Mouse (Mus musculus) frontal cortex, postnatal 36 days (tissue): Measurements from ENCODE around the gene Safb.
A peak's percentile ranks its signal among the peaks of the same experiment; 100 is the strongest.

Source experiments
- DNase-seq, 2 experiments: peaks; one replicate each; pipeline ENCODE4 v3.0.0; 2022; ENCODE audit warnings: low spot score in 2 of 2

Gene Safb

DNA sequence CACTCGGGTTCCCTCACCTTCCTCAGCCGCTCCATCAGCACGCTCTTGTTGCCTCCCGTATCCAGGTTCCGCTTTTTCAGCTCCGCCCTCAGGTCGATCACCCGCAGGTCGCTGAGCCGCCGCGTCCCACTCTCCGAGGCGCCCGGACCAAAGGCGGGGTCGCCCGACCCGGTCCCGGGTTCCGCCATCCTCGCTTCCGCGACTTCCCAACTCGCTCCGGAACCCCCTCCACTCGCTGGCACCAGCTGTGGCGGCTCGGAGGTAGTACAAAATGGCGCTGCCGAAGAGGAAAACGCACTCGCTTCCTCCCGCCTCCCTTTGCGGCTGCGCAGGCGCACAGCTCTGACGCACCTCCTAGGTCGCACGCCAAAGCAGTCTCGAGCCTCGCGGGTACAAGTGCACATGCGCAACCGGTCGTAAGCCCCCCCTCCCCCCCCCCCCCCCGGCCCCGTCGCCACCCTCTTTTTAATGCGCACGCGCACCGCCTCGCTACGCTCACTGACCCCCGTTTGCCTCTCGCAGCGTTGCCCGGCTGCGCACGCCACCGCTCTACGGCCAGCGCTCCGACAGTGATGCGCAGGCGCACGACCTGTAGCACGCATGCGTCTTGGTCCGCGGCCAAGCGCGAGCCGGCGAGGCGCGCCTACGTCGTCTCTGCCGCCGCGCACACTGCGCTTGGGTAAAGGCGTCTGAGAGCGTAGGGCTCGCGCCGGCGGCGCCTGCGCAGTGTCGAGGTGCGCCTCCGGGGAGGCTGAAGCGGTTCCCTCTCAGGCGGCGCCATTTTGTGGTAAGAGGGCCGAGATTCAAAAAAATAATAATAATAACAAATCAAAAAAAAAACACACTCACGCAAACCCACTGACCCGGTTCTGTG is at the start of gene Safb, which contains the start of gene Safb2:
Gene Safb (plus strand): TSS at position 569 of the 874 bp plus-strand sequence.
Gene Safb2 (minus strand): TSS at position 329 of the 874 bp plus-strand sequence.
- DNase-seq = peak; percentile 100

DNA sequence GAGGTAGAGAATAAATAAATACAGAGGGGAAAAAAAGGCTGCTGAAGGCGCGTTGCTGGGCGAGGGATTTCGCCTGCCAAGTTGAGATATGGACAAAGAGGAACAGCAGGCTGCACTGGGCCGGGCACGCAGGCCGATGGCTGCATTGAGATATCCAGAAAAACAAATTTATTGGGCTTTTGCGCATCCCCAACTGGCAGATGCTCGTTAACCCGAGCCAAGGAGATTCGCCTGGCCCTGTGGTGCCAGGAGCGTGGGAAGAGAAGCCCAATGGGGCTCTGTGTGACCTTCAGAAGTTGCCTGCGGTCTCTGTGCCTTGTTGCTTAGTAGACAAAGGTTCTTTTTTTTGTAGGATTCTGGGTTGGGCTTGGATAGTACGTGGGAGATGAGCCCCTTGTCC is 48.4 kb upstream of the Safb start:
- DNase-seq = no peak

DNA sequence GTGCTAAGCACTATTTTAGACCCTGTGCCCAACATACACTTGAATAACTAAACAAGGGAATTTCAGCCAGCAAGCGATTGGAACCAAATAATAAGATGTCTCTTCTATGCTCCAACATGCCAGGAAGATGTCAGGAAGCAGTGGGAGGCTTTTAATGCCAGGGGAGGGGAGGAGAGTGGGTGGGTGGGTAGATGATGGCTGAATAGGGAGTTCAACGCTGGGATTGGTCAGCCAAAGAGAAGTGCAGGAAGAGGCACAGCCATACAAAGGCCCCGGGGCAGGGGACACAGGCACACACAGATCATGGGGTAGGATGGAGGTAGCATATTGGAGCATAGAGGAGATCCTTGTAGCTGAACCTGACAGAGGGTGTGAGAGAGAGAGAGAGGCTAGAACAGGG is 47.8 kb upstream of the Safb start:
- no peak for DNase-seq

DNA sequence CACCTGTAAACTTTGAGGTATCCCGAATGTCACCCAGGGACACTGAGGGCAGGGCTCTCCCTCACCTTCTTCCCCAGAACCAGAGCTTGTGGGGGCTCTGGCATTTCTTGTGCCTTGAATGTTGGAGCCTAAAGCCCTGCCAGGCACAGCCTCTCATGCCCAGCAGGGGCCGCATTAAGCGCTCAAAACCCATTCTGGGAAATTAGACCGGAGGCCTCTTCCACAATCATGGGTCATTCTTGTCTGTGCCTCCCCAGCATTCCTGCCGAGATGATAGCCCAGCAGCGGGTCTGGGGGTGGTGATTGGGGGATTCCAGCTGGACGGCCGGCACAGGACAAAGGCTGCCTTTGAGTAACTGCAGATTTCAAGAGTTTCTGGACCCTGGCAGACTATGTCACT is 46.7 kb upstream of the Safb start:
- no peak for DNase-seq

DNA sequence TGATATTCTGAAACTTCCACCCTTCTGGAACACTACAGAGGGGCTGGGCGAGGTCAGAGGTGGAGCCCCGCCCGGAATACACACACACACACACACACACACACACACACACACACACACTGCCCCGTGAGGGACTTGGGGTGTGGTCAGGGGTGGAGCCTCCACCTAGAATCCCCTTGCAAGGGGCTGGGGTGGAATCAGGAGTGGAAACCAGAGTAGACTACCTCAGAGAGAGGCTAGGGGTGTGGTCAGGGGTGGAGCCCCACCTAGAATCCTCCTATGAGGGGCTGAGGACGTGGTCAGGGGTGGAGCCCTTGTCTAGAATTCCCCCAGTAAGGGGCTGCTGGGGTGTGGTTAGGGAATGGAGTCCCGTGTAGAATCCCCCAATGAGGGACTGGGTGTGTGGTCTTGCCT is 44.1 kb upstream of the Safb start:
- no peak for DNase-seq

DNA sequence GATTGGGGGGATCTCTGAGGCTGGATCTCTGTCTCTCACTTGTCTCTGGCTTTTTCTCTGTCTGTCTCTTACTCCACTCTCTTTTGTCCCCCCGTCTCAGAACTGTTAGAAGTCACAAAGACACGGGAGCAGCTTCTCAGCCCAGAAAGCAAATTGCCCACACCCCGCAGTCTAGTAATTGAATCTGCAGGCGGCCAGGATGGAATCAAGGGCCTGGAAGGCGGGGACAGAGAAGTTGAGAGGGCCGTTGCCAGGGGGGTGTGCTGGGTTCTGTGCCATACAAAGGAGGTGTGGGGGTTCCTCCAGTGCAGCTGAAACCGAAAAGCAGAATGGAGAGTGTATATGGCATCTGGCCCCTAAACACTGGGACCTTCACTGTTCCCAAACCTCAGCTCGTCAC is 41.9 kb upstream of the Safb start:
- DNase-seq = no peak

DNA sequence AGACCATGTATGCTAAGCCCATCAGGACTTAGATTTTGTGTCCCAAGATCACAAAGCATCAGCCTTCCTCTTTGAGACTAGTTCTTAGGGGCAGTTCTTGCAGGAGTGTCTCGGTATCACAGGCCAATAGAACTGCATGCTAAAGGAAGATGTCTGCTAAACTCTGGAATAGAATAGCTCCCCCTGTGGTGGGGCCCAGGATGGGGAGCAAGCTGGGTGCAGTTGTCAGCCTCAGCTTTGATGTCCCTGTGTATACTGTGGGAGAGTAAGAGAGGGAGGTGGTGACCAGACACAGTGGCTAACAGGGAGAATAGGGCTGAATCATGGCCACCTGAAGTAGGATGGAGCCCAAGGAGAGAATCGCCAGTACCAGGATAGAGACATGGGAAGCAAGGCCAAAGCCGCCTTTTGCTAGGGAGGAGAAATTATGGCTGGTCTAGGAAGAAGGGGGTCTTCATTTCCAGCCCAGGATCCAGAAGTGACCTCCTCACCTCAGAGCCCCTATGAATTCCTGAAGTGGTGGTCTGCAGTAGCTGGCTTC is 40.9 kb upstream of the Safb start:
- no peak for DNase-seq

DNA sequence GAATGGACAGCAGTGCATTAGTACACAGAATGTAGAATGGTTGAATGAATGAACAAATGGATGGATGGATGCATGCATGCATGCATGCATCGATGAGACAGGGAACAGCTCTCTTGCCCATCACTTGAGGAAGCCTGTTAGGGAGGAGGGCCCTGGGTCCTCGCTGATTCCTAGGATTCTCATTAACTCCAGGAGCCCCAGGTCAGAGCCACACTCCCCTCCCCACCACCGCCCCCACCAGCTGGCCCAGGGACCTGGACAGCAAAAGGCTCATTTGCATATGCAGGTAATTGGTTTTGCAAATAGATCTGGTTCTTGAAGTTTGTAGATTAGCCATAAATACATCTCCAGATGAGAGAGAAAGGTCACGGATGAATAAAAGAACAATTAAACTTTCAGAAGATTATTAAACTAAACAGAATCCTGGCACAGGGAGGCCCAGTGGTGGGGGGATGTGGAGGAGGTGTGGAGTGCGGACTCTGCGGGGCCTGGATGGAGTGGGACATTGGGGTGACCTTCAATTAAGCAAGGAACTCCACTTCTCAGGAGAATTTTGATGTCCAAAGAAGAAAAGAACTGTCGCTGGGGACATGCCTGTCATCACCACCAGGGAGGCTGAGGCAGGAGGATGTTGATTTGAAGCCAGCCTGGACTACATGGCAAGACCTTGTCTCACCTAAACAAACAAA is 39.8 kb upstream of the Safb start:
- DNase-seq = no peak

DNA sequence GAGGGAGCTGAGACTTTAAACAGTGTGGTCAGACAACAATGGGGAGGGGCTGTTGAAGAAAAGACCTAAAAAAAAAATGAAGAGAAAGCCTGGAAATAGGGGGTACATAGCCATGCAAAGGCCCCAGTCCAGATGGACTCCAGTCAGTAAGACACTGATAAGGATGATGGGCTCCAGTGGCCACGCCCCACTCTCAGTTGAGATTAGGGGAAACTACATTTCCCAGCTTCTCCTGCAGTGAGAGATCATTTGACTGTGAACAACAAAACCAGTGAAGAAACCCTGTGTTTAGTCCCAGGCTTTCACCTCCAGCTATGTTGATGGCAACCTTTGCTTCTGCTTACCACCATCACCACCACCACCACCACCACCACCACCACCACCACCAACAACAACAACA is 38.7 kb upstream of the Safb start:
- DNase-seq = no peak

DNA sequence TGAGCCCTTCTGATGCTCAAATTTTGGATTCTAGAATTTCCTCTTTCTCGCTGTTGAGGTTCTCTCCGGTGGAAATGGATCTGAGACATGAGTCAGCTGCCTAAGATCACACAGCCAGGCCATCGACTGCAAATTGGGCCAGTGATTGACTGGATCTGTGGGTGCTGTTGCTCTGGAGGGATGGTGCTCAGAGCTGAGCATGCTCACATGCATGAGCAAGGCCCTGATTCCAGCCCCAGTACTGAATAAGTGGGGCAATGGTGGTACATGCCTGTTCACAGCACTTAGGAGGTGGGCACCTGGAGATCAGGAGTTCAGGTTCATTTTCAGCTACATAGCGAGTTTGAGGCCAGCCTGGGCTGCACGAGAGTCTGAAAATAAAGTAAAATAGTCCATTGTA is 38.0 kb upstream of the Safb start:
- DNase-seq = no peak

DNA sequence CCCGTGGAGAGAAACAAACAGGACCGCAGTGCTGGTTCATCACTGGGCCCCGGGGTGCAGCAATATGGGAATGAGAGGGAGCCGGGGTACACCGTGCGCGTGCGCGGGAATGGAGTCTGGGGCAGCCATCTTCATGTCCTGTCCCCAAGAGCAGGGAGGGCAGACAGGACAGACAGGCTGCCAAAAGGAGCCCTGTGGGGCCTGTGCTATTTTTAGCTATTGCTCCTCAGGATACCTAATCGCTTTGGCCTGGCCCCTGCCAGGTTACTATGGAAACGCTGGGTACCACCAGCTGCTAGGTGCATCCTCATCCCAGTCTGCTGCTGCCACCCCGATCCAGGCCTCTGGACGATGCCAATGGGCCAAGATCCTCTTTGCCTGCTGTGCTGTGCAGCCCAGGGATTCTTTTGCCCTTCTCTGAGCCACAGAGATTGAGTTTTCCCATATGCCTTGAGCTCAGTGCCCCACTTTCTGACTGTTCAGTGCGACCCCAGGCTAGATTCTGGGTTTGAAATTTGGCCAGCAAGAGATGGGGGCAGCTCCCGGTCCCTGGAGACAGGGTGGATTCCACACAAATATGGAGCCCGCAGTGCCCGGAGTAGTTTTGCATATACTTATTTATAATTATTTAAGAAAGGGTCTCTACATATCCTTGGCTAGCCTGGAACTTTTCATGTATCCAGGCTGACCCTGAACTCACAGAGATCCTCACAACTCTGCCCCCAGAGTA is 37.3 kb upstream of the Safb start:
- no peak for DNase-seq

DNA sequence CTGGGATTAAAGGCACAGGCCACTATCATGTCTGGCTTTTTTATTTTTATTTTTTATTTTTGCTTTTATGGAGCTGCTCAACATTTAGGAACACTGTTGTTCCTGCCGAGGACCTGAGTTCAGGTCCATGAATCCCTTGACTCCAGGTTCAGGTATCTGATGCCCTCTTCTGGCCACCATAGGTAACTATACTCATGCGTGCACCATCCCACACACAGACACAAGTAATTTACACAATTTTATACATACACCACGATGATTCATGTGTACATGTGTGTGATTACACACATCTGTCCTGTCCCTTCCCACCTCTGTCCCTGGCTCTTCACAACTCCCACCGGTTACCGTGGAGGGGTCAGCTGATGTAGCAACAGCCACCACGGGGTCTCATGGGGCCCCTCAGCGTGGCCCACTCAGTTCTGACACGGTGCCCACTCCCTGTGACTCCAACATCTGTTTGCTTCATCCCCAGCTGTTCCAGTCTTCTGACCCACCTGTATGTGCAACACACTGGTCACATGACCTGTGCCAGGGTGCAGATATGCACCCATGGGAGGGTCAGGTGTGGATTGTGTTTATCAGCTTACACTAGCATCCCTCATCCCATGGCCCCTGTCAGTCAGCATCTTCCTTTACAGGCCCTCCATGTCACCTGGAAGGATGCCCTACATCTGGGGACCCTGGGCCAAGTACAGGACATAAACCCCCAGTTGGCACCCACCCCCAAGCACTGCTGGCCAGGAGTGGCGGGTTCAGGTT is 36.6 kb upstream of the Safb start:
- no peak for DNase-seq

DNA sequence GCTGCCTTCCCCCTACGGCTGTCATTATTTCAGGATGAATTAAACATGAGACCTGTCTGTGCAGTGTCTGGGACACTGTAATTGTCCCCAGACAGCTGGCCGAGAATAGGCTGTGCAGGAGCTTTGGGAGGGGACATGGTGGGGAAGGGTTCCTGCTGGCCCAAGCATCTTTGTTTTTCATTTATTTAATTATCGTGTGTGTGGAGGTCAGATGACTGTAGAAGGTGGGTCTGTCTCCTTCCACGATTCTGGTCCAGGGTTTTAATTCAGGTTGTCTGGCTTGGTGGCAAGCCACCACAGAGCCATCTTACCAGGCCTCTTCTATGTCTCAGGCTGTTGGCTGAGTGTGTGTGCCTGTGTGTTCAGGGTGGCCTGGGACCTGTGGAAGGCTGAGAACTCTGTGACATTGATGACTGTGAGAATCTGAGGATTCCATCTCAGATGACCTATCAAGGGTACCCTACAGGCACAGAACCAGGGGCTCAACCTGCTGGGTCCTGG is 36.0 kb upstream of the Safb start:
- no peak for DNase-seq

DNA sequence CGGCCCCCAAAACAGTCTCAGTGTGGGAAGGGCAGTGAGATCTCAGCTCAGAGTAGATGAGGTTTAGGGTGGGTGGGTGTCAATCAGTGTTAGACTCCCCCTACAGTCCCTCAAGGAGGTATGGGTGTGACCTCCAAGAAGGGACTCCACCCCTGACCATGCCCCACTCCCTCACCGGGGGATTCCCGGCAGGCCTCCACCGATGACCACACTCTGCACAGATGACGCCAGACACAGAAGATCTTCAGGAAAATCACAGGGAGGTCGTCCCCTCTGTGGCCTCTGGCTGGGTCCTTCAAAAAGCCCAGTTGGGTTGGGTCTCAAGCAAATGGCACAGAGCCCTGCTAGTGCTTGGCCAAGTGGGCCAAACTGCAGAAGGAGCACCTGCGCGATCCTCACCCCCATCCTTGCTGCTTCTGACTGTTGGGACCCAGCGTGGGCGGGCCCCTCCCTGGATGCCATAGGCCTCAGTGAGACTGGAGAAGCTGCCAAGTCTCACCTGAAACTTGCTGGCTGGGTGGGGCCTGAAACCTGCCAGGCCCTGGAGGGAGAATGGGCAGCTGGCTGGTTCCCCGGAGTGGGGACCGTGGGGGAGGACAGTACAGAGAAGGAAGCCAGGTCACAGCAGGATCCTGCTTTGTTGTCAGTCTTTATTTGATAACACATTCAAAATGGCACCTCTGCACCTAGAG is 33.7 kb upstream of the Safb start:
- DNase-seq = peak in 1 of 2 experiments; percentile 3

DNA sequence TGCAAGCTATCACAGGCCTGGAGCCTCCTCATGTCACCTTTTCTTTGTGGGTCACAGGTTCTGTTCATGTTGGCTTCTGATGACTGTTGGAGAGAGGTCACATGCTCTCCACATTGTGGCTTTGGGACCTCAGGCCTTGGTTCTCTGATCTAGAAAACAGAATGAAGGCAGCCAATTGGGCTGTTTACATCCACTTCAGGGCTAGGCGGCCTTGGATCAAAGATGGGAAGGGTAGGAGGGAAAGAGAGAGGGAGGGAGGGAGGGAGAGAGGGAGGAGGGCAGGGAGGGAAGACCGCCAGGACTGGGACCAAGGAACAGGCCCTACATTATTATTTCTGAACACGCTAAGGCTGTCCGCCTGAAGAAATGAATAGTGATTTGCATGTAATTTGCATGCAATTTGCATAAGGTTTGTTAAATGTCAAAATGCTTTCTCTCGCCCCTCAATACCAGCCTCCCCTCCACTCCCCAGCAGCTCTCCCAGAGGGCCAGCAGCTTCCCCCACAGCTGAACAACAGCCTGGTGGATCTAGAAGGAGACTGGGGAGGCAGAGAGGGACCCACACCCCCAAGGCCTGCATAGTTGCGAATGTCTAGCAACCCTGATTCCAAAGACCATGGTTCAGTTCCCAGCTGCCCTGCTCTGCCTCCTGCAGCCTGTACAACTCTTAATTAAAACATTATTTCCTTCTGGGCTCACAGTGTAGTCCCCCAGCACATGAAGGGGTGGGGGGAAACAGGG is 32.6 kb upstream of the Safb start:
- DNase-seq = no peak

DNA sequence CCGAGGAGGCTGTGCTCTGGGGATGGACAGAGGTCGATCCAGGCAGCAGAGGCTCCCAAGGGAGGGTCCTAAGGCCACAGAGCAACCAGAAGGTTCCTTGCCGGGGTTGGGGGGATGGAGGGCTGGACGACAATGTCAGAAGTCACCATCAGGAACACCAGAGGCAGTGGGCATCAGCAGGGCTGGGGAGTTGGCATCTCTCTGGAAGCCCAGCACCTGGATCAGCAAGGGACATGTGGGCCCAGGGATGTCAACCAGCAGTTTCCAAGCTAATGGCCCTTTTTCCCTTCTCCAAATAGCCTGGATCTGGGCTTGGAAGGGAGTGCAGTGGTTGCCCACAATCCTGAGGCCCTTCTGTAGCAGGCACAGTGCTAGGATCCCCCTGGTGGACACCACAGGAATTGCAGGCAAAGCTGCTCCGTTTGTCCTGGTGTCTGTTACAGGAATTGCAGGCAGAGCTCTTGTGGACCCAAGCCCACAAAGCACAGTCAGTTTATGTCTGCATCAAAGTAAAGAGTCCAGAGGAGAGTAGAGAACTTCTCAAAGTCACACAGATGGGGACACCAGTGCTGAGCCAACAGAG is 31.8 kb upstream of the Safb start:
- DNase-seq = peak; percentile 78 to 86

DNA sequence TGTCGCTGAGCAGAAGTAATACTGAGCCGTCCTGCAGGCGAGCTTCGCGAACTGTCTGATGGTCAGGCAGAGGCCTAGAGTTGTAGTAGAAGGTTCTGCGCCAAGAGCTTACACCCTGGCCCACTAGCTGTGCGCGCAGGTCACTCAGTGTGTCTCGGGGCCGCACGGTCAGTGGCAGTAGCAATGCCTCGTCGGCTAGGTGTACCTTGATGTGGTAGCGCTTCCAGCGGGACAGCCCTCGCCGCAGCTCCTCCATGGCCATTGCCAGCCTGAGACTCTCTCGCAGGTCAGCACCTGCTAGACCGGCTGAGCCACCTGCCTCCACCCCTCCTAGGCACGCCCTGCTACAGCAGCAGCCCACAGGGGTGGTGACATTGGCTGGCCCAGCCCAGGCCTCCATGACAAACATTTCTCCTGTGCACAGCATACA is 30.5 kb upstream of the Safb start, which contains the start of gene Gm20219:
Gene Gm20219 (minus strand): TSS at position 266 of the 430 bp plus-strand sequence.
- DNase-seq = no peak

DNA sequence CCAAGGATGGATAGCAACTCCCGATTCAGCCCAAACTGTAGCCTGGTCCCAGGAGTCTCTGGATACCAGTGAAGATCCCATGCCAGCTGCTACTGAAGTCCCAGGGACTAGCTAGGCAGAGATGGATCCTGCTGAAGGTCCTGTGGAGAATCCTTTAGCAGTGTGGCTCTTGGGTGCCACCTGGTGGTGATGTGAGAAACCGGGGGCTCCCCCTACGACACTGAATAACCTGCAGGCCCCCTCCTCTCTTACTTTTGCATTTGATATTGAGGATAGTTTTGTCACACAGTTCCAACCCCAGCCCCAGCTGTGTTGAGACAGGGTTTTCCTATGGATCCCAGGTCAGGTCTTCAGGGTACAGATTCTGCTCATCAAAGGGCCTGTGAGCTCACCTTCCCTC is 26.2 kb upstream of the Safb start:
- peak; percentile 68 to 71 for DNase-seq

DNA sequence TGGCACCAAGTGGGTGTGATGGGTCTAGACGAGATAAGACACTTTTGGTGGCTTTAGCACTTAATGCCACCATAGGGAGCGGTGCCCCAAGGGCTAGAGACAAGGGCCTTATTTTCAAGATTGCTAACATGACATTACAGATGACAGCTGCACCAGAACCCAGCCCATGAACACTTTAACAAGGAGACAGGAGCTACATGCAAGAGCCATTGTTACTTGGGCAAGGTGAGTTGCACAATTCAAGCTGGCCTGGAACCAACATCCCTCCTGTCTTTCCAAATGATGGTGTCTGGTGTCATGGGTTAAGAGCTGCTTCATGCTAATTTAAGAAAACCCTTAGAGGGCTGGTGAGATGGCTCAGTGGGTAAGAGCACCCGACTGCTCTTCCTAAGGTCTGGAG is 25.2 kb upstream of the Safb start:
- no peak for DNase-seq
